Mouse (Mus musculus) liver, embryonic 13.5 days (tissue): ENCODE measurements at regions not wholly inside any gene's neighbourhood (a gene's known extent, or its start where the extent isn't known, plus 50 kb on each side); places are given as distances from the start of the nearest gene placed in this dataset.

Source experiments
- ATAC-seq: fragments of 200-750 bp; cut with Nextera tagmentation; 2 replicates; pipeline ENCODE4 v1.8.0; 2017; ENCODE audit warnings: low read depth, mild to moderate bottlenecking, moderate number of reproducible peaks, moderate library complexity
- DNase-seq: peaks from one replicate; pipeline ENCODE4 v3.0.0; 2022
- H3K27ac ChIP-seq: fragments of 300-500 bp; sonication (generic); 2 replicates; pipeline ENCODE4 v1.5.1; 2015; ENCODE audit warnings: moderate library complexity, mild to moderate bottlenecking, inconsistent platforms
- H3K27me3 ChIP-seq: fragments of 300-500 bp; sonication (generic); 2 replicates; pipeline ENCODE4 v1.6.1; 2015; ENCODE audit warnings: mild to moderate bottlenecking, inconsistent platforms
- H3K36me3 ChIP-seq: fragments of 300-500 bp; sonication (generic); 2 replicates; pipeline ENCODE4 v1.6.1; 2015; ENCODE audit warnings: mild to moderate bottlenecking, inconsistent platforms
- H3K4me1 ChIP-seq: fragments of 300-500 bp; sonication (generic); replicated peaks from 2 replicates; pipeline ENCODE4 v1.6.1; 2015; ENCODE audit warnings: inconsistent platforms
- H3K4me2 ChIP-seq: fragments of 300-500 bp; sonication (generic); 2 replicates; pipeline ENCODE4 v1.6.1; 2015; ENCODE audit warnings: inconsistent platforms, mild to moderate bottlenecking, moderate library complexity
- H3K4me3 ChIP-seq: fragments of 300-500 bp; sonication (generic); replicated peaks from 2 replicates; pipeline ENCODE4 v1.5.1; 2015; ENCODE audit warnings: mild to moderate bottlenecking, inconsistent platforms
- H3K9ac ChIP-seq: fragments of 300-500 bp; sonication (generic); 2 replicates; pipeline ENCODE4 v1.6.1; 2015; ENCODE audit warnings: mild to moderate bottlenecking, inconsistent platforms
- H3K9me3 ChIP-seq: fragments of 300-500 bp; sonication (generic); replicated peaks from 2 replicates; pipeline ENCODE4 v1.6.1; 2016; ENCODE audit warnings: inconsistent platforms
- WGBS: fragments of 180-500 bp; shearing (Covaris S2); methylation state at CpG from one replicate; pipeline ENCODE4 v1.1.7; 2015; ENCODE audit not compliant: insufficient replicate concordance; 5-methylcytosine and 5-hydroxymethylcytosine counted together

- H3K36me3 ChIP-seq, result no peaks in the 10 kb centered on the region
- no peak overlapping the region for H3K4me3 ChIP-seq
- H3K4me1 ChIP-seq, result no peaks in the 10 kb centered on the region
- H3K9ac ChIP-seq, result no peak overlapping the region
- H3K27me3 ChIP-seq, result no peaks in the 10 kb centered on the region
- ATAC-seq (no peak), DNase-seq (no peak)
- H3K27ac ChIP-seq, result no peak overlapping the region
- 51% methylated on average over 4 of the region's 4 CpGs for WGBS
- no peaks in the 10 kb centered on the region for H3K9me3 ChIP-seq
- no peak overlapping the region for H3K4me2 ChIP-seq
Observed at GRCm38 (mm10) chr16:76634196-76634698, 260.6 kb upstream of the Nrip1 start.

- ATAC-seq (no peak), DNase-seq (no peak)
- no peak overlapping the region for H3K4me2 ChIP-seq
- no peak overlapping the region for H3K4me3 ChIP-seq
- H3K4me1 ChIP-seq, result no peaks in the 10 kb centered on the region
- H3K9ac ChIP-seq, result no peak overlapping the region
- WGBS, result 65% methylated on average over 4 of the region's 4 CpGs
- H3K27me3 ChIP-seq, result no peaks in the 10 kb centered on the region
- no peaks in the 10 kb centered on the region for H3K9me3 ChIP-seq
- H3K27ac ChIP-seq, result no peak overlapping the region
- no peaks in the 10 kb centered on the region for H3K36me3 ChIP-seq
Observed at GRCm38 (mm10) chr16:76626142-76626541, 252.5 kb upstream of the Nrip1 start.

GRCm38 (mm10) chr16:76621715-76622114 lies 248.1 kb upstream of the Nrip1 start:
- 61% methylated on average over 8 of the region's 8 CpGs for WGBS
- no peak for ATAC-seq
- Histone ChIP-seq H3K27me3 (no peaks in the 10 kb centered on the region), H3K36me3 (no peaks in the 10 kb centered on the region), H3K4me3 (no peak overlapping the region), H3K4me1 (no peaks in the 10 kb centered on the region), H3K9ac (no peak overlapping the region), H3K9me3 (no peaks in the 10 kb centered on the region), H3K27ac (no peak overlapping the region), H3K4me2 (no peak overlapping the region)
- no peak for DNase-seq

GRCm38 (mm10) chr16:76618295-76618694 lies 244.7 kb upstream of the Nrip1 start:
- no peaks in the 10 kb centered on the region for H3K9me3 ChIP-seq
- WGBS, result 74% methylated on average over 7 of the region's 7 CpGs
- ATAC-seq, result no peak
- H3K9ac ChIP-seq, result no peak overlapping the region
- no peaks in the 10 kb centered on the region for H3K27me3 ChIP-seq
- H3K27ac ChIP-seq, result no peak overlapping the region
- no peak for DNase-seq
- H3K4me3 ChIP-seq, result no peak overlapping the region
- H3K4me1 ChIP-seq, result no peaks in the 10 kb centered on the region
- H3K36me3 ChIP-seq, result no peaks in the 10 kb centered on the region
- H3K4me2 ChIP-seq, result no peak overlapping the region

- H3K27me3 ChIP-seq, result no peaks in the 10 kb centered on the region
- no peak for DNase-seq
- no peak for ATAC-seq
- no peaks in the 10 kb centered on the region for H3K36me3 ChIP-seq
- H3K27ac ChIP-seq, result no peak overlapping the region
- H3K4me2 ChIP-seq, result no peak overlapping the region
- no peaks in the 10 kb centered on the region for H3K4me1 ChIP-seq
- no peak overlapping the region for H3K4me3 ChIP-seq
- no peak overlapping the region for H3K9ac ChIP-seq
- H3K9me3 ChIP-seq, result no peaks in the 10 kb centered on the region
Observed at GRCm38 (mm10) chr16:76611061-76611460, 237.4 kb upstream of the Nrip1 start.

GRCm38 (mm10) chr16:76604914-76605313 lies 231.3 kb upstream of the Nrip1 start:
- H3K4me3 ChIP-seq, result no peak overlapping the region
- no peak for ATAC-seq
- no peak overlapping the region for H3K27ac ChIP-seq
- H3K4me1 ChIP-seq, result peaks cover 5% of the 10 kb centered on the region; the same call in 1 of the 2 replicates
- DNase-seq, result no peak
- WGBS, result 60% methylated on average over 3 of the region's 3 CpGs
- H3K36me3 ChIP-seq, result no peaks in the 10 kb centered on the region
- H3K9ac ChIP-seq, result no peak overlapping the region
- H3K4me2 ChIP-seq, result no peak overlapping the region
- H3K27me3 ChIP-seq, result no peaks in the 10 kb centered on the region
- H3K9me3 ChIP-seq, result no peaks in the 10 kb centered on the region

GRCm38 (mm10) chr16:76603846-76604258 lies 230.2 kb upstream of the Nrip1 start:
- Histone ChIP-seq H3K9me3 (no peaks in the 10 kb centered on the region), H3K4me3 (no peak overlapping the region), H3K4me1 (peaks cover 5% of the 10 kb centered on the region; the same call in 1 of the 2 replicates), H3K27ac (no peak overlapping the region), H3K4me2 (no peak overlapping the region), H3K36me3 (no peaks in the 10 kb centered on the region), H3K27me3 (no peaks in the 10 kb centered on the region), H3K9ac (no peak overlapping the region)
- 28% methylated on average over 6 of the region's 6 CpGs for WGBS
- no peak for DNase-seq
- no peak for ATAC-seq

GRCm38 (mm10) chr16:76603431-76603830 lies 229.8 kb upstream of the Nrip1 start:
- no peaks in the 10 kb centered on the region for H3K36me3 ChIP-seq
- no peak overlapping the region for H3K27ac ChIP-seq
- ATAC-seq (no peak), DNase-seq (no peak)
- no peaks in the 10 kb centered on the region for H3K27me3 ChIP-seq
- WGBS, result 35% methylated on average over 1 of the region's 1 CpGs
- H3K9ac ChIP-seq, result no peak overlapping the region
- H3K4me3 ChIP-seq, result no peak overlapping the region
- no peak overlapping the region for H3K4me2 ChIP-seq
- H3K9me3 ChIP-seq, result no peaks in the 10 kb centered on the region
- peaks cover 5% of the 10 kb centered on the region; the same call in 1 of the 2 replicates for H3K4me1 ChIP-seq

GRCm38 (mm10) chr16:76600131-76600530 lies 226.5 kb upstream of the Nrip1 start:
- no peak for ATAC-seq

GRCm38 (mm10) chr16:76591956-76592768 lies 218.5 kb upstream of the Nrip1 start:
- WGBS, result 57% methylated on average over 4 of the region's 4 CpGs
- no peak overlapping the region for H3K27ac ChIP-seq
- no peak for ATAC-seq
- H3K9me3 ChIP-seq, result no peaks in the 10 kb centered on the region
- H3K4me2 ChIP-seq, result no peak overlapping the region
- H3K36me3 ChIP-seq, result no peaks in the 10 kb centered on the region
- H3K4me1 ChIP-seq, result no peaks in the 10 kb centered on the region
- no peaks in the 10 kb centered on the region for H3K27me3 ChIP-seq
- DNase-seq, result no peak
- H3K9ac ChIP-seq, result no peak overlapping the region
- H3K4me3 ChIP-seq, result no peak overlapping the region

More at GRCm38 (mm10) chr16:76600131-76600530, 226.5 kb upstream of the Nrip1 start:
- H3K9ac ChIP-seq, result no peak overlapping the region
- H3K4me2 ChIP-seq, result no peak overlapping the region
- H3K9me3 ChIP-seq, result no peaks in the 10 kb centered on the region
- WGBS, result 72% methylated on average over 10 of the region's 10 CpGs
- H3K4me3 ChIP-seq, result no peak overlapping the region
- H3K4me1 ChIP-seq, result peaks cover 5% of the 10 kb centered on the region; the same call in 1 of the 2 replicates
- no peak overlapping the region for H3K27ac ChIP-seq
- no peaks in the 10 kb centered on the region for H3K36me3 ChIP-seq
- DNase-seq, result no peak
- H3K27me3 ChIP-seq, result no peaks in the 10 kb centered on the region

GRCm38 (mm10) chr16:76589791-76590190 lies 216.2 kb upstream of the Nrip1 start:
- H3K4me3 ChIP-seq, result no peak overlapping the region
- H3K36me3 ChIP-seq, result no peaks in the 10 kb centered on the region
- no peak overlapping the region for H3K9ac ChIP-seq
- DNase-seq (no peak), ATAC-seq (no peak)
- H3K4me2 ChIP-seq, result no peak overlapping the region
- H3K9me3 ChIP-seq, result no peaks in the 10 kb centered on the region
- no peak overlapping the region for H3K27ac ChIP-seq
- no peaks in the 10 kb centered on the region for H3K4me1 ChIP-seq
- WGBS, result 46% methylated on average over 2 of the region's 2 CpGs
- no peaks in the 10 kb centered on the region for H3K27me3 ChIP-seq

- Histone ChIP-seq H3K9ac (no peak overlapping the region), H3K36me3 (no peaks in the 10 kb centered on the region), H3K27me3 (no peaks in the 10 kb centered on the region), H3K4me1 (no peaks in the 10 kb centered on the region), H3K9me3 (no peaks in the 10 kb centered on the region), H3K4me2 (no peak overlapping the region), H3K27ac (no peak overlapping the region), H3K4me3 (no peak overlapping the region)
- ATAC-seq, result no peak
- 69% methylated on average over 2 of the region's 2 CpGs for WGBS
- DNase-seq, result no peak
Observed at GRCm38 (mm10) chr16:76577206-76577605, 203.6 kb upstream of the Nrip1 start.
